Mouse (Mus musculus): ENCODE measurements around the gene Amt. TPM values are rescaled to one million over a fixed set of nuclear protein-coding genes. Genes with fewer than 3 reads are reported as not detected.
A peak's percentile ranks its signal among the peaks of the same experiment; 100 is the strongest.
"Not testable (repeated sequence)": the region's sequence is repeated elsewhere in the genome, so short reads cannot be mapped to it uniquely, and the experiment has no call there.

The Amt gene
- polyA plus RNA-seq, 1 experiment from 2014 or later = 0.96 TPM

DNA sequence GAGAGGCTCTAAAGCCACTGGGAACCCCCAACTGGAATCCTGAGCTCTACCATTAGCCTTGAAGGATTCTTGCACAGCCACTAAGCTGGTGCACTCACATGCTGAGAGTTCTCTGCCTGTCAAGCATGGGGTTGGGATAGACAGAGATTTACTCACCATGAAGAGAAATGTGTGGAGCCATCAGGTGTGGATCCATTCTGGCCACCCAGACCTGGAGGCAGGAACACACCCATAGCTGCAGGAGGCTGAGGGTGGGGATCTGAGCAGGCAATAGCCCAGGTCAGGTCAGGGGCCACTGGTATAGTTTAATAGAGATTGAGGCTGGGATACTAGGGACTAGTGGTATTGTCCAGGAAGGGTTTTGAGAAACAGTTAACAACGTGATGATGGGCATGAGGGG lies 8.5 kb downstream of the Amt start:
- H3K36me3 ChIP-seq (ENCODE audit: inconsistent target) = peaks cover 10% of the 10 kb centered on the region
- peak overlapping the region; percentile 97 for H3K4me3 ChIP-seq (ENCODE audit: inconsistent target)
- peak overlapping the region; percentile 89 for H3K27ac ChIP-seq
- 0% methylated on average over 1 of the region's 1 CpGs for WGBS (ENCODE audit: missing documents)
- peaks cover 60% of the 10 kb centered on the region for H3K79me2 ChIP-seq (ENCODE audit: inconsistent target)

DNA sequence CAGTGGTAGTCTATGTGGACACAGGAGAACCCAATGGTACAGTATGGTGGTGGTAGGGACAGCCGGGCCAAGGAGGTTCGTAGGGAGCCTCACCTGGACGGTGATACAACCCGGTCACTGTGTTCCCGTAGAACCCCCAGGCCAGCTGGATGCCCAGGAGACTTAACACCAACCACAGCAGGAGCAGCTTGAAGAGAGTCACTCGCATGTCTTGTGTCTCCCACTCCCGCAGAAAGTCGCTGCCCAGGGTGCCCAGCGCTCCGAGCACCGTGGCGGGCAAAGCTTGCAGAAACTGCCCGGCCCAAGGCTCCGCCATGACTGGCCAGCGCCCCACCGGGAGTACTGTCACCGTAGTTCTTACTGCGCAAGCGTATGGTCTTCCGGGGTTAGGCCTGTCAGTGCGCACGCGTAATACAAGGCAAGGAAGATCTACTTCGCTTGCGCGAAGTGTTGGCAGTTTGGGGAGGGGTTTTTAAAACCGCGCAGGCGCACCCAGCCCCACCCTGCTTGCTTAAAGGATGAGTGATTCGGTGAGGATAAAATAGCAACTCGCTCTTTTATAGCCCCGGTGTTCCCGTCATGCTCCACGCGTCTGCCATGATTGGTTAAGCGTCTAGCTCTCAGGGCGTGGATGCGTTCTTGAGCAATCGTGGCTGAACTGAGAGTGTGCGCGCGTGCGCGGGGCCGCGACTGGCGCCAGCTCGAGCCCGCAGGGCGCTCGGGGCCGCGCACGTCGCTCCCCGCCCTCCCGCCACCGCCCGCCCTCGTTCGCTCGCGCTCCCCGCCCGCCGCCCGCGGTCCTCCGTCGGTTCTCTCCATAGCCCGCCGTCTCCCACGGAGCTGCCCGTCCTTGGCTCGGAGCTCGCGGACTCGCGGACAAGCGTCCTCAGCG lies 9.2 kb downstream of the Amt start, which contains the start of the genes Rhoa and Tcta:
Gene Rhoa, plus strand, starts transcription at position 501 of the 892 bp plus-strand sequence.
Gene Tcta, minus strand, starts transcription at position 532 of the 892 bp plus-strand sequence.
- Histone ChIP-seq H3K79me2 (ENCODE audit: inconsistent target) (peaks cover 67% of the 10 kb centered on the region), H3K27ac (peak within 1 kb of the TSS; percentile 89), H3K36me3 (ENCODE audit: inconsistent target) (peaks cover 10% of the 10 kb centered on the region), H3K4me3 (ENCODE audit: inconsistent target) (peak within 1 kb of the TSS; percentile 97)
- under 1% methylated on average over 64 of the region's 81 CpGs for WGBS (ENCODE audit: missing documents)

DNA sequence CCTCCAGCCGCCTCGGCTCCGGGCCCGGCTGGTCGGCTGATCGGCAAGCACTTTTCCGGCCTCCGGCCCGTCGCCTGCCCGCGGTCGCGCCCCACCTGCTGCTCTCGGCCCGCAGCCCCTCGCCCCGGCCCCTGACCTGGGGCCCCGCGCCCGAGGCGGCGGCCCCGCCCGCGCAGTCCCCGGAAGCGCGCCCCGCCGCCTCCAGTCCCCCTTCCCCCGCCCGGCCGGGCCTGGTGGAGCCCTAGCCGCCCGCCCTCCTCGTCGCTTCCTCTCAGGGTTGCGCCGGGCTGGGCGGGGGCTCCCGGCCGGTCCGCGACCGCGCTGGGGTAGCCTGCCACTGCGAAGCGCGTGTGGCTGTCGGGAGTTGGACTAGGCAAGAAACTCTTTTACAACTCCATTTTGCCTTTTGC lies 9.9 kb downstream of the Amt start:
- Histone ChIP-seq H3K36me3 (ENCODE audit: inconsistent target) (peaks cover 10% of the 10 kb centered on the region), H3K79me2 (ENCODE audit: inconsistent target) (peaks cover 74% of the 10 kb centered on the region), H3K4me3 (ENCODE audit: inconsistent target) (peak overlapping the region; percentile 79), H3K27ac (peak overlapping the region; percentile 63)
- under 1% methylated on average over 15 of the region's 51 CpGs for WGBS (ENCODE audit: missing documents)

DNA sequence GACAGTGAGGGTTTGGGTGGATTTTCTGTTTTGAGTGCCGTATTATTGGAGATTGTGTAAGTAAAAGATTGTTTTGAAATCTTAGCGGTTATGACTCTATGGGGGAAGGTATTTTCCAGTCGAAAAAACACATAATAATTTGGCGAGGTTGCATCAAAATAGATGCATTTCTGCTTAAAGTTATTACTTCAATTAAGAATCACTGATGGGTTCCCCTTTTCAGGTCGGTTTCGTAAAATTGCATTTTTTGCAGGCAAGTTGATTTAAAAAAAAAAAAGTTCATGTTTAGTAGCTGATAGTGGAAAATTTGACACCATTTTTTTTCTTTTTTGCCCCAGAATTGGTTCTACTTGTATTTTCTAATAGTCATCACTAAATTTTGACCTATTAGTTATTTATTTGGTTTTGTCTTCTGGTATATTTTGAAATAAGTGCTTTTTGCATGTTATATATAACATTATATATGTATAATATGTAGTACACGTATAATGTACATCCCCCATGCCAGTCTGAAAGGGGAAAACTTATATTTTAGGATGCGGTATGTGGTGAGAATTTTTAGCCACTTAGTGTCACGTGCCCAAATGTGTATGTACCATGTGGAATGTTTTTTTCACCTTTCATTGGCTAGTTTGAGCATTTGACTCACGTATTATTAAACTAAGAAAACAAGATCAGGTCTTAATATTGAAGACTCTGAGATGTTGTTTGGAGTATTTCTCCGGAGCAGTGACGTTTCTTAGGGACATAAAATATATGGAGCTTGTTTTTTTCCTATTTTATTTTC lies 10.6 kb downstream of the Amt start:
- Histone ChIP-seq H3K4me3 (ENCODE audit: inconsistent target) (peak overlapping the region; percentile 79), H3K36me3 (ENCODE audit: inconsistent target) (peaks cover 10% of the 10 kb centered on the region), H3K27ac (peak overlapping the region; percentile 63), H3K79me2 (ENCODE audit: inconsistent target) (peaks cover 80% of the 10 kb centered on the region)
- WGBS (ENCODE audit: missing documents) = 4% methylated on average over 11 of the region's 12 CpGs

DNA sequence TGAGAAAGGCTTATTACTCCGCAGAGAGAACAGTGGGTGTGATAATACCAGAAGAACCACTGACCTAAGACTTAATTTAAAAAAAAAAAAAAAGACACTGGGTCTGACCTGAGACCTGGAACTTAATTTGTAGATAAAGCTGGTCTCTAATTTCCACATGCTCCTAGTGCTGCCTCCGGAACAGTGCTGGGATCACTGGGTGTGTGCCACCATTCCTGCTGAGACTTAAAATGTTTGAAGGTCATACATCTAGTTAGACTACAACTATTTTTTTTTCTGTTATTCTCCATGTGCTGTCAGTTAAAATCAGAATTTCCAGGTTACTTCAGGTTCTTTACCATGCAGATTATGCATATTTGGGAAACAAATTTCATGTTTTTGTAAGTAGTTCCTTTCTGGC lies 11.5 kb downstream of the Amt start:
- 66% methylated on average over 2 of the region's 2 CpGs for WGBS (ENCODE audit: missing documents)
- Histone ChIP-seq H3K4me3 (ENCODE audit: inconsistent target) (peak overlapping the region; percentile 79), H3K36me3 (ENCODE audit: inconsistent target) (peaks cover 2% of the 10 kb centered on the region; the same call in 1 of the 2 replicates), H3K27ac (peak overlapping the region; percentile 63; the same call in 1 of the 2 replicates), H3K79me2 (ENCODE audit: inconsistent target) (peaks cover 87% of the 10 kb centered on the region)

DNA sequence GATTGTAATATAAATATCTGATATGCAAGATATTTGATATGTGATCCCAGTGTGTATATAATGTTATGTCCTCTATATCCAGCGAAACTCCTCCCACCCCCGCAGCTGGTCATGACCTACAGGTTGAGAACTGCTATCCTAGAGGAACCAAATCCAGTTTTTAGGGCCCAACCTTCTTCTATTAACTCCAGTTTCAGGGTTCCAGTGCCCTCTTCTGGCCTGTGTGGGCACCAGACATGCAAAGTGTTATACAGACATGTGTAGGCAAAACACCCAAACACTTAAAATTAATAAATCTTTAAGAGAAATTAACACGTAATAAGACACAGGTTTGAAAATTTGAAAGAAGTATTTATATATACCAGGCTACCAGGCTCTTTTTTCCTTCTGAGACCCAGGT lies 20.9 kb downstream of the Amt start:
- Histone ChIP-seq H3K79me2 (ENCODE audit: inconsistent target) (peaks cover 100% of the 10 kb centered on the region), H3K4me3 (ENCODE audit: inconsistent target) (no peak overlapping the region), H3K36me3 (ENCODE audit: inconsistent target) (peaks cover 31% of the 10 kb centered on the region; the same call in 1 of the 2 replicates), H3K27ac (no peak overlapping the region)
- 96% methylated on average over 3 of the region's 3 CpGs for WGBS (ENCODE audit: missing documents)

DNA sequence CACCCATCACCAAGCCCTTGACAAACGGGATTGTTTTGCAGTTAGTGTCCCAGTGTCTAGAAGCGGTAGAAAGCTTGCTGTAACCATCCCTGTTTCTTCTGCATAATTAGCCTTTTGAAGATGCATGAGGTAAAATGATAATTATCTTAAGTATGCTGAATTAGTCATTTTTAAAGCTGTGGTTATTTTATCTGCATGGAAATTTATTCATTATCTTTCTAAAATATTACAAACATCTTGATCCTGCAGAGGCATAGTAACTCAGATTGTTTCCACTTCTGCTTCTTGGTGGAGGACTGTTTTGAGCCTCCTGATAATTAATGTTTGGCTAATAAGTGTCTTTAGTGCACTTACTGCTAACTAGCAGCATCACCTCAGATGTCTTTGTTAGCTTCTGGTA lies 21.8 kb downstream of the Amt start:
- Histone ChIP-seq H3K27ac (no peak overlapping the region), H3K36me3 (ENCODE audit: inconsistent target) (peaks cover 31% of the 10 kb centered on the region; the same call in 1 of the 2 replicates), H3K4me3 (ENCODE audit: inconsistent target) (no peak overlapping the region), H3K79me2 (ENCODE audit: inconsistent target) (peaks cover 100% of the 10 kb centered on the region)
- 90% methylated on average over 2 of the region's 2 CpGs for WGBS (ENCODE audit: missing documents)

DNA sequence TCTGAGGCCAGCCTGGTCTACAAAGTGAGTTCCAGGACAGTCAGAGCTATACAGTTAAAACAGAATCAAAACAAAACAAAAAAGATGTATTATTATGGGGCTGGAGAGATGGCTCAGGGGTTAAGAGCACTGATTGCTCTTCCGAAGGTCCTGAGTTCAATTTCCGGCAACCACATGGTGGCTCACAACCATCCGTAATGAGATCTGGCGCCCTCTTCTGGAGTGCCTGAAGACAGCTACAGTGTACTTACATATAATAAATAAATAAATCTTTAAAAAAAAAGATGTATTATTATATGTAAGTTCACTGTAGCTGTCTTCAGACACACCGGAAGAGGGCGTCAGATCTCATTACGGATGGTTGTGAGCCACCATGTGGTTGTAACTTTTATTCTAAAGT lies 25.4 kb downstream of the Amt start:
- not testable (repeated sequence) for H3K4me3 ChIP-seq (ENCODE audit: inconsistent target); H3K27ac ChIP-seq
- H3K79me2 ChIP-seq (ENCODE audit: inconsistent target) = peaks cover 100% of the 10 kb centered on the region
- 81% methylated on average over 5 of the region's 7 CpGs for WGBS (ENCODE audit: missing documents)
- peaks cover 29% of the 10 kb centered on the region for H3K36me3 ChIP-seq (ENCODE audit: inconsistent target)

DNA sequence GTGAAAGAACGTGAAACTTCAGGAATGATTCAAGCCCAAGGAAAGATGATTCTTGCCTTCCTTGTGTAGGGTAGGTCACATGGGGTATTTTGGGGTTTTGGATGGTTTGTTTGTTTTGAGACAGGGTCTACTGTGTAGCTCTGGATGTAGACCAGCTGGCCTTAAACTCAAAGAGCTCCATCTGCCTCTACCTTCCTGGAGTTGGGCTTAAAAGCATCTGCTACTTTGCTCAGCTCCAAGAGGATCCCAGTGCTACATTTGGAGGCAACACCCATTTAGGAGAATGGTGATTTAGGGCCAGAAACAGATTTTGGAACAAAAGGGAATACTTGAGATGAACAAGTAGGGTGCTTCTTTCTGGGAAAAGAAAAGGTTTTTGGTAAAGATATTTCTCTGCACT lies 28.1 kb downstream of the Amt start:
- no peak overlapping the region for H3K27ac ChIP-seq
- H3K4me3 ChIP-seq (ENCODE audit: inconsistent target) = no peak overlapping the region
- peaks cover 100% of the 10 kb centered on the region for H3K79me2 ChIP-seq (ENCODE audit: inconsistent target)
- 100% methylated on average over 1 of the region's 1 CpGs for WGBS (ENCODE audit: missing documents)
- H3K36me3 ChIP-seq (ENCODE audit: inconsistent target) = peaks cover 46% of the 10 kb centered on the region

DNA sequence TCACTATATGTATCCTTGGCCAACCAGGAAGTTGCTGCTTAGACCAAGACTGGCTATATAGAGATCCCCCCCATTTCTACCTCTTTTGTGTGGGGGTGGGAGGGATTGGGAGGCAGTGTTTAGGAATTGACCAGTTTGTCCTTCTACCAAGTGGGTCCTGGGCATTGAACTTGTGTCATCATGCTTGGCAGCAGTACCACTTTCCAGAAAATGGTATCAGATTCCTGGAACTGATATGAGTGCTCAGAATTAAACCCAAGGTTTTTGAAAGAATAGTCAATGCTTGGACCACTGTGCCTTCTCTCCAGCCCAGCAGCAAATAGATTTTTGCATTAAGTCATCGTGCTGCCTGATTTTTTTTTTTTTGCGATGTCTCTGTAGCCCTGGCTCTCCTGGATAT lies 29.2 kb downstream of the Amt start:
- Histone ChIP-seq H3K36me3 (ENCODE audit: inconsistent target) (peaks cover 52% of the 10 kb centered on the region), H3K27ac (no peak overlapping the region), H3K4me3 (ENCODE audit: inconsistent target) (no peak overlapping the region), H3K79me2 (ENCODE audit: inconsistent target) (peaks cover 100% of the 10 kb centered on the region)
- WGBS (ENCODE audit: missing documents) = 100% methylated on average over 2 of the region's 2 CpGs

DNA sequence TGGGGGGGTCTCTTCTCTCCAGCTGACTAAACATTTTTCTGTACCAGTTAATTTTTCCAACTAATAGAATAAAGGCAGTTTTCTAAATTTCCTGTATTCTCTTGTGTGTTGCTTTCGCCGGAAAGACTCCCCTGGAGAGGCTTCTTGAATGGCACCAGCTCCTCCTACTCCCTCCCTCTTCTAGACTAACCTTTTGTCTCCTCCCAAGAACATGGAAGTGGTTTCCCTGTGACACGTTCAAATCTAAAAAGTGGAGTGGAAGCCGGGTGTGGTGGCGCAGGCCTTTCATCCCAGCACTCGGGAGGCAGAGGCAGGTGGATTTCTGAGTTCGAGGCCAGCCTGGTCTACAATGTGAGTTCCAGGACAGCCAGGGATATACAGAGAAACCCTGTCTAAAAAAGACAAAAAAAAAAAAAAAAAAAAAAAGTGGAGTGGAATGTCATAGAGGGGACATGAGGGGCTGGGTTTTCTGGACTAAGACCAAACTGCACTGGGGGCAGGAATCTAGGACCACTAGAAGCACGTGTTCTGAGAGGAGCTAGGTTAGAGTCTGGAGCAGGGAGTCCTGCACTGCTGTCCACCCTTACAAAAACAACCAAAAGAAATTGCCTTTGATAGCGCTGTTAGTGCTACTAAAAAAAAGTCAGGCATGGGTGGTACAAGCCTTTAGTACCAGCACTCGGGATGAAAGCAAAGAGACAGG lies 41.3 kb downstream of the Amt start:
- peaks cover 54% of the 10 kb centered on the region for H3K79me2 ChIP-seq (ENCODE audit: inconsistent target)
- H3K27ac ChIP-seq = peak overlapping the region; percentile 98
- WGBS (ENCODE audit: missing documents) = 60% methylated on average over 10 of the region's 10 CpGs
- H3K36me3 ChIP-seq (ENCODE audit: inconsistent target) = peaks cover 24% of the 10 kb centered on the region; the same call in 1 of the 2 replicates
- no peak overlapping the region for H3K4me3 ChIP-seq (ENCODE audit: inconsistent target)

DNA sequence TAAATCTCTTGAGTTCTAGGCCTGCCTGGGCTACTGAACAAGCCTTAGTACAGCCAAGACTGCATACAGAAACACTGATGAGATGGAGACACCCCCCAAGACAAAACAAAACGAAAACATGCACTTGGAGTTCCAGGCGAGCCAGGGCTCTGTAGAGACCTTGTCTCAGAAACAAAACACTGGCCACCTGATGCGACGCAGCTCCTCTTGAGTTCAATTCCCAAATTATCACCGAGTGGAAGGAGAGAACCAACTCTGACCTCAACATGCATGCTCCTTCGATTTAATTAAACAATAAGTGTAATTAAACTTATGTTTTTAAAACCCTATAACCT lies 41.9 kb downstream of the Amt start:
- 18% methylated on average over 5 of the region's 6 CpGs for WGBS (ENCODE audit: missing documents)
- Histone ChIP-seq H3K4me3 (ENCODE audit: inconsistent target) (no peak overlapping the region), H3K36me3 (ENCODE audit: inconsistent target) (peaks cover 20% of the 10 kb centered on the region; the same call in 1 of the 2 replicates), H3K27ac (peak overlapping the region; percentile 98), H3K79me2 (ENCODE audit: inconsistent target) (peaks cover 49% of the 10 kb centered on the region)

DNA sequence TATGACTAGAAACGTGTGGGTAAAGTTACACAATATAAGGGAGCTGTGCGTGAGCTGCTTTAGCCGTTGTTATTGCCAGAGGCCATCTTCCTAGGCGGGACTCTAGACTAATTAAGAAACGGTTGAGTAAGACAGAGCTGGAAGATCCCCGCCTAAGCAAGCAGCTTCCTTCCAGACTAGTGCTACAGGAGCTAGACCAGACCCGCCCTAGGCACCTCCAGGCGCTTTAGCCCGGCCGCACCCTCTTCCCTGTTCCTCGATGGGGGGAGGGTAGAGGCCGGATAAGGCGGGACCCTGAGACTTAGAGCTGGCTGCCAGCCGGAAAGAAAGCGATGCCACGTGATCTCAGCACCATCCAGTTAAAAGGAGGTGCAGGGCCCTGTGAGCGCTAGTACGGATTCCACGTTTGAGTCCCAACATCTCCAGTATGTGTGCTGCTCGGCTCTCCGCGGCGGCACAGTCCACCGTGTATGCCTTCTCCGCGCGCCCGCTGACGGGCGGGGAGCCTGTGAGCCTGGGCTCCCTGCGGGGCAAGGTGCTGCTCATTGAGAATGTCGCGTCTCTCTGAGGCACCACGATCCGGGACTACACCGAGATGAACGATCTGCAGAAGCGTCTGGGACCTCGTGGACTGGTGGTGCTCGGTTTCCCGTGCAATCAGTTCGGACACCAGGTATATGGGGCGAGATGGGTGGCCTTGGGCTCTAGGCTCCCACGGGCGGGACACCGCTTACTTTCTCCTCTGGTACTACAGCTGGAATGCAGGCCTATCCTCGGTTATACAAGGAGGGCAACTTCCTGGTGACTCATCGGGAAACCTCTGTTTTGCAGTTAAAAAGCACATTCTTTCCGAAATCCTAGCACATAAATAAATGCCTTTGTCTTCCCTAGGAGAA lies 42.5 kb downstream of the Amt start, which contains the start of gene Gpx1:
Gene Gpx1, plus strand, starts transcription at position 18 of the 896 bp plus-strand sequence.
- H3K36me3 ChIP-seq (ENCODE audit: inconsistent target) = peaks cover 13% of the 10 kb centered on the region; the same call in 1 of the 2 replicates
- under 1% methylated on average over 47 of the region's 49 CpGs for WGBS (ENCODE audit: missing documents)
- H3K79me2 ChIP-seq (ENCODE audit: inconsistent target) = peaks cover 43% of the 10 kb centered on the region
- peak within 1 kb of the TSS; percentile 98 for H3K27ac ChIP-seq
- H3K4me3 ChIP-seq (ENCODE audit: inconsistent target) = peak within 1 kb of the TSS; percentile 90

All from macrophage (primary cell).